Mouse (Mus musculus): ENCODE measurements around the gene Fgf18. TPM values are rescaled to one million over a fixed set of nuclear protein-coding genes. Genes with fewer than 3 reads are reported as not detected.

Gene Fgf18
- polyA plus RNA-seq, 1 experiment from 2014 or later = 1.7 TPM

DNA sequence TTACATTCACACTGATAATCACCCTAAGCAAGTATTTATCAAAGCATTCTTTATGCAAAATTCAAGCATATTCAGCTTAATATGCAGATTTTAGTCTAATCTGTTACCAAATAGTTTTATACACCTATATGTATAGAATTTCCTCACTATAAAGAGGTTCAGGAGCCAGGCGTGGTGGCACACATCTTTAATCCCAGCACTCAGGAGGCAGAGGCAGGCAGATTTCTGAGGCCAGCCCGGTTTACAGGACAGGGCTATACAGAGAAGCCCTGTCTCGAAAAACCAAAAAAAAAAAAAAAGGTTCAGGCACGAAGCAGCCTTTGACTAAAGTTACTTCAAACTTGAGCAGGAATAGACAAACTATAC lies 4.6 kb upstream of the Fgf18 start:
- ATAC-seq (ENCODE audit: low FRiP score, low TSS enrichment) = no peak
- Histone ChIP-seq H3K4me2 (replicated peaks; ENCODE audit: low read depth, low read length) (no peak overlapping the region), H3K36me3 (ENCODE audit: insufficient read depth, low read length) (peaks cover 45% of the 10 kb centered on the region), H3K27me3 (ENCODE audit: insufficient read depth, low read length) (peaks cover 3% of the 10 kb centered on the region; the same call in 1 of the 2 replicates), H3K4me1 (ENCODE audit: insufficient read depth, low read length) (peaks cover 14% of the 10 kb centered on the region), H3K9me3 (ENCODE audit: low read length) (no peaks in the 10 kb centered on the region), H3K9ac (replicated peaks; ENCODE audit: low read length) (no peak overlapping the region), H3K27ac (ENCODE audit: low read length) (no peak overlapping the region), H3K4me3 (ENCODE audit: low read length) (no peak overlapping the region)
- 68% methylated on average over 4 of the region's 4 CpGs for WGBS

DNA sequence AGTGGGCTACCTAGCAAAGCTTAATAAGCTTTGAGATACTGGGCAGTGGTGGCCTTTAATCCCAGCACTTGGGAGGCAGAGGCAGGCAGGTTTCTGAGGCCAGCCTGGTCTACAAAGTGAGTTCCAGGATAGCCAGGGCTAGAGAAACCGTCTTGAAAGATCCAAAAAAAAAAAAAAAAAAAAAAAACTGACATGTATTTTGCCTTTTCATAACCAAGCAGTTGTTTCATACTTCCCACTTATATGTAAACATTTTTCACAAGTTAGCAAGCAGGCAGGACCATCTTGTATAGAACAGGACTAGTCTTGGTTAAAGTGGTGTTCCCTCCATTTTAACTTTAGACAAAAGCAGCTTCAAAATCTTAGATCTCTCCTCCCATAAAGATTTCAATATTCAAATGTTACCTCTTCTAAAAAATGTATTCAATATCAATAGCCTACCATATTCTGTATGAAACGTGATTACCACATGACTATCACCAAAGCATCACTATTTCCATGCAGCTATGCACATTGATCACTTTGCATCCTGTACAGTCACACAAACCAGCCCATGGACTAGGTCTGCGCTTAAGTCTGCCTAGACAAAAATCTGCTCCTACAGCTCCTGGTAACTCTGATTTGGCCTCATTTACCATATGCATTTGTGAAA lies 4.1 kb upstream of the Fgf18 start:
- H3K36me3 ChIP-seq (ENCODE audit: insufficient read depth, low read length) = peaks cover 41% of the 10 kb centered on the region

DNA sequence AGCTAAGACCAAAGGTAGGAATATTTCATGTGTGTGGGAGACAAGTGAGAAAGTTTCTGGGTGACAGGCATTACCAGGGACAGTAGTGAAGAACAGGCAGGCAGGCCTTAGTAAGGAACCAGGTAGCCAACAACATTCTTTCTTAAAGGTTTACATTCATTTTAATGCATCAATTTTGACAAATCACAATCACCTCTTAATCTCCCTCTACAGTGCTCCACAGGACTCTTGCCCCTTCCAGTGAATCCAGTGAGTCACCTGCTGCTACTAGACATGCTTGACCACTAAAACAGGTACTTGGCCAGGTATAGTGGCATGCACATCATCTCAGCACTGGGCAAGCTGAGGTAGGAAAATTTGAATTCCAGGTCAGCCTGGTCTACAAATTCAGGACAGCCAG lies 3.2 kb upstream of the Fgf18 start:
- Histone ChIP-seq H3K27me3 (ENCODE audit: insufficient read depth, low read length) (peaks cover 8% of the 10 kb centered on the region), H3K36me3 (ENCODE audit: insufficient read depth, low read length) (peaks cover 36% of the 10 kb centered on the region), H3K4me2 (replicated peaks; ENCODE audit: low read depth, low read length) (no peak overlapping the region), H3K9ac (replicated peaks; ENCODE audit: low read length) (no peak overlapping the region), H3K9me3 (ENCODE audit: low read length) (no peaks in the 10 kb centered on the region), H3K27ac (ENCODE audit: low read length) (no peak overlapping the region), H3K4me3 (ENCODE audit: low read length) (no peak overlapping the region), H3K4me1 (ENCODE audit: insufficient read depth, low read length) (peaks cover 23% of the 10 kb centered on the region)
- ATAC-seq (ENCODE audit: low FRiP score, low TSS enrichment) = no peak

More for the DNA sequence above, 4.1 kb upstream of the Fgf18 start:
- peaks cover 17% of the 10 kb centered on the region for H3K4me1 ChIP-seq (ENCODE audit: insufficient read depth, low read length)
- 74% methylated on average over 3 of the region's 3 CpGs for WGBS
- no peak for ATAC-seq (ENCODE audit: low FRiP score, low TSS enrichment)
- H3K9ac ChIP-seq (replicated peaks; ENCODE audit: low read length) = no peak overlapping the region
- no peak overlapping the region for H3K27ac ChIP-seq (ENCODE audit: low read length)
- peaks cover 3% of the 10 kb centered on the region; the same call in 1 of the 2 replicates for H3K27me3 ChIP-seq (ENCODE audit: insufficient read depth, low read length)
- no peaks in the 10 kb centered on the region for H3K9me3 ChIP-seq (ENCODE audit: low read length)
- no peak overlapping the region for H3K4me3 ChIP-seq (ENCODE audit: low read length)
- H3K4me2 ChIP-seq (replicated peaks; ENCODE audit: low read depth, low read length) = no peak overlapping the region

GRCm38 (mm10) chr11:33149453-33149852 lies 2.3 kb upstream of the Fgf18 start:
- Histone ChIP-seq H3K4me2 (replicated peaks; ENCODE audit: low read depth, low read length) (no peak overlapping the region), H3K9ac (replicated peaks; ENCODE audit: low read length) (no peak overlapping the region), H3K9me3 (ENCODE audit: low read length) (no peaks in the 10 kb centered on the region), H3K27me3 (ENCODE audit: insufficient read depth, low read length) (peaks cover 14% of the 10 kb centered on the region), H3K4me3 (ENCODE audit: low read length) (no peak overlapping the region), H3K36me3 (ENCODE audit: insufficient read depth, low read length) (peaks cover 36% of the 10 kb centered on the region), H3K4me1 (ENCODE audit: insufficient read depth, low read length) (peaks cover 24% of the 10 kb centered on the region), H3K27ac (ENCODE audit: low read length) (no peak overlapping the region)
- ATAC-seq (ENCODE audit: low FRiP score, low TSS enrichment) = no peak

GRCm38 (mm10) chr11:33149088-33149436 lies 1.9 kb upstream of the Fgf18 start:
- H3K4me1 ChIP-seq (ENCODE audit: insufficient read depth, low read length) = peaks cover 26% of the 10 kb centered on the region
- no peak for ATAC-seq (ENCODE audit: low FRiP score, low TSS enrichment)
- H3K27me3 ChIP-seq (ENCODE audit: insufficient read depth, low read length) = peaks cover 17% of the 10 kb centered on the region
- H3K4me3 ChIP-seq (ENCODE audit: low read length) = no peak overlapping the region
- H3K27ac ChIP-seq (ENCODE audit: low read length) = no peak overlapping the region
- H3K4me2 ChIP-seq (replicated peaks; ENCODE audit: low read depth, low read length) = no peak overlapping the region
- H3K9me3 ChIP-seq (ENCODE audit: low read length) = no peaks in the 10 kb centered on the region
- WGBS = 20% methylated on average over 3 of the region's 3 CpGs
- H3K36me3 ChIP-seq (ENCODE audit: insufficient read depth, low read length) = peaks cover 32% of the 10 kb centered on the region
- no peak overlapping the region for H3K9ac ChIP-seq (replicated peaks; ENCODE audit: low read length)

DNA sequence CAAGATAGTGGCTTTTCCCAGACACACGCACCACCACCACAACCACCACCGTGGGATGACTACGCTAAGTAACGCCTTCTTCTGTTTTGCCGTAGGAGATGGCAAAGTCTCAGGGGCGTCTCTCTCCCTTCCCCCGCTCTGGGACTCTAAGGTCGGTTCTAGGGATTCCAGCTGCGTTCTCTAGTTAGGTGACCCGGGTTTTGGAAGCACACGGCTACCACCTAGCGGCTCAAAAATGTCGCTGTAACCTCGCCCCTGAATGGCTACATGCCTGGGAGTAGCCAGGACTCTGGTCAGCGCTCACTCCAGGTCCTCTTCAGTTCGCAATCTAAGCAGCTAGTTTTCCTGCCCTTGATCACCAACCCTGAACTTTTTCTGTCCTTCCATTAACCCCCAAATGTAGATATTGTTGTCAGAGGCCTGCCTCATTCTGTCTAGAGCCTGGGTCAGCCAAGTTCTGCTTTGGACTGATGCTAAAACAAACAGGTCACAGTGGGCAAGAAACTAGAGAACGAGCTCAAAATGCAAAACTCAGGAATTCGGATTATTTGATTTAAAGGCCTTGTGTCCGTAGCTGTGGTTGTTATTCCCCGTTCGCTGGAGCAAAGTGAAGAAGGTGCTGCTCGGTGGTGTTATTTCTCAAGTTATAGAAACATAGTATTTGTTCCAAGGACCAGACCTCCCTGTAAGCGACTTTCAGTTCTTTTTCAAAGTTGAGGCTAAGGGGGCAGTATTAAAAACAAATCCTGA lies 1.3 kb upstream of the Fgf18 start:
- Histone ChIP-seq H3K4me2 (replicated peaks; ENCODE audit: low read depth, low read length) (peak overlapping the region; percentile 98), H3K9ac (replicated peaks; ENCODE audit: low read length) (no peak overlapping the region), H3K36me3 (ENCODE audit: insufficient read depth, low read length) (peaks cover 28% of the 10 kb centered on the region), H3K4me1 (ENCODE audit: insufficient read depth, low read length) (peaks cover 31% of the 10 kb centered on the region), H3K9me3 (ENCODE audit: low read length) (no peaks in the 10 kb centered on the region), H3K27me3 (ENCODE audit: insufficient read depth, low read length) (peaks cover 19% of the 10 kb centered on the region), H3K4me3 (ENCODE audit: low read length) (peak overlapping the region; percentile 61), H3K27ac (ENCODE audit: low read length) (0 out of 2 replicates have a peak overlapping the region, but pooled peaks have one; percentile 29)
- peak; percentile 83 for ATAC-seq (ENCODE audit: low FRiP score, low TSS enrichment)
- WGBS = 4% methylated on average over 23 of the region's 23 CpGs

GRCm38 (mm10) chr11:33147572-33148337 lies 555 bp upstream of the Fgf18 start:
- H3K4me2 ChIP-seq (replicated peaks; ENCODE audit: low read depth, low read length) = peak overlapping the region; percentile 98
- peaks cover 33% of the 10 kb centered on the region for H3K4me1 ChIP-seq (ENCODE audit: insufficient read depth, low read length)
- WGBS = under 1% methylated on average over 49 of the region's 85 CpGs
- H3K27me3 ChIP-seq (ENCODE audit: insufficient read depth, low read length) = peaks cover 19% of the 10 kb centered on the region
- H3K4me3 ChIP-seq (ENCODE audit: low read length) = peak overlapping the region; percentile 61
- H3K36me3 ChIP-seq (ENCODE audit: insufficient read depth, low read length) = peaks cover 26% of the 10 kb centered on the region
- H3K9ac ChIP-seq (replicated peaks; ENCODE audit: low read length) = peak overlapping the region; percentile 63
- H3K9me3 ChIP-seq (ENCODE audit: low read length) = no peaks in the 10 kb centered on the region
- peak; percentile 78 for ATAC-seq (ENCODE audit: low FRiP score, low TSS enrichment)
- 0 out of 2 replicates have a peak overlapping the region, but pooled peaks have one; percentile 29 for H3K27ac ChIP-seq (ENCODE audit: low read length)

DNA sequence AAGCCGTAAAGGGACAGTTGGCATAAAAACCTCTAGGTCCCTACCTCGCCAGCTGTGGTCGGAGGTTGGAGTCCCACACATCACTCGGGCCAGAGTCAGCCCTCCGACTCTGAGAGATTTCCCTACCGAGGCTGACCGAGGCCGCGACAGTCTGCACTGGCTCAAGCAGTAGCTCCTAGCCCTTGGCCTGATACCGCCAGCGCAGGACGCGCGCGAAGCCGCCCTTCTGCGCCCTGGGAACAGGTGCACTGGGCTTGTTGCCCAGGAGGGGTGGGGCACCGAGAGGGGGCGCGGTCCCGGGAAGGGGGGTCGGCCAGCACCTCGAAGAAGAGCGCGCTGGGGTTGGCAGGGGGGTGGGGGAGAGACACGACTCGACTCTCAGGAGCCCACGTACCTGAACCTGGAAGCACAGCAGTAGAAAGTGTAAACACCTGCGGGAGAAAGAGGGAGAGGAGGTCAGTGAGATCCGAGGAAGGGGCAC lies 509 bp downstream of the Fgf18 start:
- ATAC-seq (ENCODE audit: low FRiP score, low TSS enrichment) = 0 out of 2 replicates have a peak, but pooled peaks have one; percentile 12
- peak overlapping the region; percentile 63 for H3K9ac ChIP-seq (replicated peaks; ENCODE audit: low read length)
- H3K9me3 ChIP-seq (ENCODE audit: low read length) = no peaks in the 10 kb centered on the region
- H3K36me3 ChIP-seq (ENCODE audit: insufficient read depth, low read length) = peaks cover 22% of the 10 kb centered on the region
- under 1% methylated on average over 30 of the region's 30 CpGs for WGBS
- no peak overlapping the region for H3K27ac ChIP-seq (ENCODE audit: low read length)
- H3K4me2 ChIP-seq (replicated peaks; ENCODE audit: low read depth, low read length) = peak overlapping the region; percentile 98
- H3K4me3 ChIP-seq (ENCODE audit: low read length) = peak overlapping the region; percentile 61
- H3K4me1 ChIP-seq (ENCODE audit: insufficient read depth, low read length) = peaks cover 34% of the 10 kb centered on the region
- H3K27me3 ChIP-seq (ENCODE audit: insufficient read depth, low read length) = peaks cover 19% of the 10 kb centered on the region

DNA sequence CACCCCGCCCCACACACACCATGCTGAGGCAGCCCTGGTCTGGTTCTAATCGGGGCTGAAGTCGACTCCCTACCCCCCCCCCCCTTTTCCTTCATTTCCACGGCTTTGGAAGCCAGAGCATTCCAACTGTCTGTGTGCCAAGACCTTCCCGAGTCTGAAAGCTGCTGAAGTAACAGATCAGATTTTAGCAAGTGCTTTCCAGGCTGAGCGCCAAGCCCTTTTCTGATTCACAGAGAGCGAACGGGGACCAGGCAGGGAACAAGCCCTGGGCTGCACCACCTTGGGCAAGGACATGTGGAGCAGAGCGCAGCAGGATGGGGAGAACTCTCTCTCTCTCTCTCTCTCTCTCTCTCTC lies 1.1 kb downstream of the Fgf18 start:
- 9% methylated on average over 8 of the region's 9 CpGs for WGBS
- H3K27ac ChIP-seq (ENCODE audit: low read length) = no peak overlapping the region
- H3K27me3 ChIP-seq (ENCODE audit: insufficient read depth, low read length) = peaks cover 19% of the 10 kb centered on the region
- no peak for ATAC-seq (ENCODE audit: low FRiP score, low TSS enrichment)
- no peak overlapping the region for H3K9ac ChIP-seq (replicated peaks; ENCODE audit: low read length)
- H3K4me2 ChIP-seq (replicated peaks; ENCODE audit: low read depth, low read length) = 0 out of 2 replicates have a peak overlapping the region, but pooled peaks have one; percentile 10
- peaks cover 17% of the 10 kb centered on the region for H3K36me3 ChIP-seq (ENCODE audit: insufficient read depth, low read length)
- H3K9me3 ChIP-seq (ENCODE audit: low read length) = no peaks in the 10 kb centered on the region
- H3K4me3 ChIP-seq (ENCODE audit: low read length) = no peak overlapping the region
- H3K4me1 ChIP-seq (ENCODE audit: insufficient read depth, low read length) = peaks cover 34% of the 10 kb centered on the region

Measured in kidney, embryonic 16.5 days (tissue).